In genomic region chr1:43117435-43117834, GRCm38 (mm10) we compare ENCODE assay signal across 26 mouse cellular contexts. TPM values are rescaled to one million over a fixed set of nuclear protein-coding genes. Genes with fewer than 3 reads are reported as not detected.
DNase-seq lines count a peak whose midpoint lies in the region; ATAC-seq and TF ChIP-seq lines count a peak whose summit lies in the region.
"Had no signal": no experiment of that assay in that cellular context is flagged by ENCODE, and none has a peak within 500 bp of the region (broad histone marks: within the 10 kb centered on the region; RNA-seq: fewer than 3 reads in every experiment).

No protein-coding gene starts in this region.

- H3K4me2 ChIP-seq in intestine, embryonic 14.5 days (ENCODE audit: low read length) = no peak overlapping the region
- no peak overlapping the region for H3K4me2 ChIP-seq in intestine, embryonic 16.5 days (ENCODE audit: low read depth, low read length)
- H3K4me2 ChIP-seq: forebrain, embryonic 13.5 days; heart, embryonic 15.5 days; hindbrain, embryonic 15.5 days; liver, embryonic 11.5 days; lung, embryonic 15.5 days; midbrain, embryonic 15.5 days; neural tube, embryonic 15.5 days had no signal

- TF ChIP-seq POLR2A in liver, adult 2 months (IDR thresholded peaks at IDR 0.05; ENCODE audit: extremely low read depth, insufficient read depth, low read length) = no peak

- H3K27ac ChIP-seq in intestine, embryonic 14.5 days (ENCODE audit: low read depth) = no peak overlapping the region
- H3K27ac ChIP-seq in intestine, embryonic 16.5 days (ENCODE audit: low read length) = no peak overlapping the region
- H3K27ac ChIP-seq in liver, adult 2 months (replicated peaks; ENCODE audit: insufficient read depth, low read depth, low read length) = no peak overlapping the region
- H3K27ac ChIP-seq in gastrocnemius, adult 2 months = no peak overlapping the region
- H3K27ac ChIP-seq: forebrain, embryonic 13.5 days; hindbrain, embryonic 10.5 days; hindbrain, embryonic 15.5 days; lung, embryonic 15.5 days; midbrain, embryonic 10.5 days; midbrain, embryonic 15.5 days; neural tube, embryonic 15.5 days had no signal

- ATAC-seq in intestine, embryonic 14.5 days (replicated peaks; ENCODE audit: low FRiP score, low TSS enrichment, low read depth) = no peak
- no peak for ATAC-seq in intestine, embryonic 16.5 days
- ATAC-seq: forebrain, embryonic 13.5 days; inflammation-experienced regulatory T-cells, adult 6 months; midbrain, embryonic 15.5 days had no signal

- no peaks in the 10 kb centered on the region for H3K9me3 ChIP-seq in intestine, embryonic 14.5 days (ENCODE audit: control insufficient read depth, low read length)
- no peaks in the 10 kb centered on the region for H3K9me3 ChIP-seq in intestine, embryonic 16.5 days (ENCODE audit: control insufficient read depth, low read length)
- H3K9me3 ChIP-seq: forebrain, embryonic 13.5 days; G1E; heart, embryonic 15.5 days; hindbrain, embryonic 10.5 days; hindbrain, embryonic 15.5 days; lung, embryonic 15.5 days; midbrain, embryonic 15.5 days; neural tube, embryonic 15.5 days had no signal

- TF ChIP-seq CTCF in liver, adult 2 months (IDR thresholded peaks at IDR 0.05; ENCODE audit: low read depth, low read length) = no peak
- no peak for TF ChIP-seq CTCF in gastrocnemius, adult 2 months (IDR thresholded peaks at IDR 0.05)

- no peaks in the 10 kb centered on the region for H3K27me3 ChIP-seq in intestine, embryonic 14.5 days (replicated peaks; ENCODE audit: control insufficient read depth, insufficient read depth, low read length)
- no peaks in the 10 kb centered on the region for H3K27me3 ChIP-seq in intestine, embryonic 16.5 days (replicated peaks; ENCODE audit: control insufficient read depth, insufficient read depth, low read length)
- no peaks in the 10 kb centered on the region for H3K27me3 ChIP-seq in liver, adult 2 months (ENCODE audit: control insufficient read depth, insufficient read depth, low read length)
- H3K27me3 ChIP-seq: forebrain, embryonic 13.5 days; heart, embryonic 15.5 days; hindbrain, embryonic 15.5 days; lung, embryonic 15.5 days; midbrain, embryonic 15.5 days; neural tube, embryonic 15.5 days had no signal

- DNase-seq in adrenal gland, postnatal 14 days = peak; percentile 22
- no peak for DNase-seq in adrenal gland, postnatal 36 days
- DNase-seq in intestine, embryonic 14.5 days (ENCODE audit: low spot score) = peak; percentile 37
- DNase-seq in liver, adult 2 months (ENCODE audit: extremely low read depth, low read depth, low spot score) = peak; percentile 31
- no peak for DNase-seq in liver
- DNase-seq in spleen, postnatal 10 days (ENCODE audit: low spot score in 2 of 2) = no peak
- no peak for DNase-seq in gastrocnemius, adult 2 months
- DNase-seq: cerebellum, adult 11 months; cerebellum, adult 9-10 months; cerebellum, postnatal 36 days; gastrocnemius, postnatal 25 days; layer of hippocampus, adult 9-11 months; right cerebral cortex, postnatal 25 days; thymus, postnatal 14 days had no signal

- intact Hi-C loops in gastrocnemius, adult 2 months (cut with DNase I) = no loop called here

- no peaks in the 10 kb centered on the region for H3K4me1 ChIP-seq in intestine, embryonic 14.5 days (replicated peaks; ENCODE audit: control insufficient read depth, insufficient read depth, low read length)
- no peaks in the 10 kb centered on the region for H3K4me1 ChIP-seq in intestine, embryonic 16.5 days (ENCODE audit: control insufficient read depth, insufficient read depth, low read length)
- no peaks in the 10 kb centered on the region for H3K4me1 ChIP-seq in liver, adult 2 months (ENCODE audit: control insufficient read depth, insufficient read depth, low read length)
- H3K4me1 ChIP-seq: forebrain, embryonic 13.5 days; heart, embryonic 15.5 days; hindbrain, embryonic 10.5 days; hindbrain, embryonic 15.5 days; lung, embryonic 15.5 days; midbrain, embryonic 10.5 days; midbrain, embryonic 15.5 days; neural tube, embryonic 15.5 days had no signal

- H3K9ac ChIP-seq in intestine, embryonic 14.5 days (ENCODE audit: low read length) = no peak overlapping the region
- H3K9ac ChIP-seq in intestine, embryonic 16.5 days (ENCODE audit: low read depth, low read length) = no peak overlapping the region
- H3K9ac ChIP-seq in liver, adult 2 months (ENCODE audit: low read depth, low read length) = no peak overlapping the region
- H3K9ac ChIP-seq: forebrain, embryonic 13.5 days; heart, embryonic 15.5 days; hindbrain, embryonic 15.5 days; lung, embryonic 15.5 days; midbrain, embryonic 15.5 days; neural tube, embryonic 15.5 days had no signal

- H3K4me3 ChIP-seq in intestine, embryonic 14.5 days (ENCODE audit: low read depth, low read length) = no peak overlapping the region
- H3K4me3 ChIP-seq in intestine, embryonic 16.5 days (ENCODE audit: low read length) = no peak overlapping the region
- no peak overlapping the region for H3K4me3 ChIP-seq in liver, adult 2 months (ENCODE audit: insufficient read depth, low read depth, low read length)
- no peak overlapping the region for H3K4me3 ChIP-seq in gastrocnemius, adult 2 months
- H3K4me3 ChIP-seq: forebrain, embryonic 13.5 days; heart, embryonic 15.5 days; hindbrain, embryonic 10.5 days; hindbrain, embryonic 15.5 days; lung, embryonic 15.5 days; midbrain, embryonic 10.5 days; midbrain, embryonic 15.5 days; neural tube, embryonic 15.5 days had no signal

- H3K36me3 ChIP-seq in intestine, embryonic 14.5 days (ENCODE audit: control insufficient read depth, insufficient read depth, low read length) = peaks cover 68% of the 10 kb centered on the region
- peaks cover 27% of the 10 kb centered on the region for H3K36me3 ChIP-seq in intestine, embryonic 16.5 days (ENCODE audit: control insufficient read depth, insufficient read depth, low read length)
- peaks cover 29% of the 10 kb centered on the region for H3K36me3 ChIP-seq in liver, adult 2 months (ENCODE audit: control insufficient read depth, insufficient read depth, low read length)

- no peaks in the 10 kb centered on the region for H3K79me2 ChIP-seq in liver, adult 2 months (ENCODE audit: control insufficient read depth, insufficient read depth, low read length)

- 92% methylated on average over 8 of the region's 8 CpGs for WGBS in intestine, embryonic 14.5 days
- WGBS in intestine, embryonic 16.5 days = 94% methylated on average over 8 of the region's 8 CpGs
- 88% methylated on average over 8 of the region's 8 CpGs for WGBS in liver, adult 2 months

RNA-seq across cellular contexts. Expression of gene AI597479, which starts 18.9 kb away (rescaled TPM):
- 14.6 and 16.6 TPM in 2 replicates for total RNA-seq in adrenal gland, postnatal 14 days (2021)
- 10 to 100 TPM; 17.5 to 18.7 TPM for total RNA-seq in adrenal gland, postnatal 36 days (2021)
- 24.0 and 28.3 TPM in 2 replicates for polyA plus RNA-seq in intestine, embryonic 14.5 days (2014; fragmentation: Nextera tagmentation; extraction: Ambion mirVana)
- 22.3 and 23.6 TPM in 2 replicates for polyA plus RNA-seq in intestine, embryonic 16.5 days (2015; fragmentation: Nextera tagmentation; extraction: Ambion mirVana)
- 7.9 and 8.0 TPM in 2 replicates for total RNA-seq in liver, adult 2 months (2014; rRNA removed)
- 2.6 and 2.8 TPM in 2 replicates for polyA plus RNA-seq in liver, adult 2 months (2012; rRNA removed)
- total RNA-seq in gastrocnemius, adult 2 months (2021) = 10 to 100 TPM; 14.2 to 20.9 TPM

RNA-seq across cellular contexts. Expression of gene Tgfbrap1, which starts 19.0 kb away (rescaled TPM):
- 25.1 and 25.8 TPM in 2 replicates for total RNA-seq in adrenal gland, postnatal 14 days (2021)
- total RNA-seq in adrenal gland, postnatal 36 days (2021) = 10 to 100 TPM; 27.9 to 35.8 TPM
- polyA plus RNA-seq in intestine, embryonic 14.5 days (2014; fragmentation: Nextera tagmentation; extraction: Ambion mirVana) = 12.6 and 13.4 TPM in 2 replicates
- polyA plus RNA-seq in intestine, embryonic 16.5 days (2015; fragmentation: Nextera tagmentation; extraction: Ambion mirVana) = 8.6 and 9.8 TPM in 2 replicates
- 11.0 and 14.2 TPM in 2 replicates for total RNA-seq in liver, adult 2 months (2014; rRNA removed)
- polyA plus RNA-seq in liver, adult 2 months (2012; rRNA removed) = 15.8 and 17.2 TPM in 2 replicates
- total RNA-seq in gastrocnemius, adult 2 months (2021) = 10 to 100 TPM; 13.0 to 13.1 TPM

Comparison
In these comparisons a context has a peak if more than half of its experiments do, and no peak if none do; other contexts are left out.
1. DNase-seq: peak in adrenal gland, postnatal 14 days (single experiment), intestine, embryonic 14.5 days (single experiment) and liver, adult 2 months (single experiment); none in adrenal gland, postnatal 36 days (0 of 2), liver (single experiment), spleen, postnatal 10 days (0 of 2) and gastrocnemius, adult 2 months (single experiment).